Mouse (Mus musculus) kidney, embryonic 15.5 days (tissue): ENCODE measurements at regions not wholly inside any gene's neighbourhood (a gene's known extent, or its start where the extent isn't known, plus 50 kb on each side); places are given as distances from the start of the nearest gene placed in this dataset.

Experiments used
- ATAC-seq: fragments of 200-750 bp; cut with Nextera tagmentation; replicated peaks from 2 replicates; pipeline ENCODE4 v1.8.0; 2017; ENCODE audit warnings: moderate TSS enrichment; ENCODE audit not compliant: low FRiP score
- H3K27ac ChIP-seq: fragments of 300-500 bp; sonication (generic); 2 replicates; pipeline ENCODE4 v1.5.1; 2015; ENCODE audit warnings: mild to moderate bottlenecking, inconsistent platforms
- H3K27me3 ChIP-seq: fragments of 300-500 bp; sonication (generic); 2 replicates; pipeline ENCODE4 v1.6.1; 2015; ENCODE audit warnings: inconsistent platforms
- H3K36me3 ChIP-seq: fragments of 300-500 bp; sonication (generic); 2 replicates; pipeline ENCODE4 v1.6.1; 2015; ENCODE audit warnings: inconsistent platforms
- H3K4me1 ChIP-seq: fragments of 300-500 bp; sonication (generic); 2 replicates; pipeline ENCODE4 v1.6.1; 2015; ENCODE audit warnings: inconsistent platforms
- H3K4me2 ChIP-seq: fragments of 300-500 bp; sonication (generic); 2 replicates; pipeline ENCODE4 v1.6.1; 2015; ENCODE audit warnings: moderate library complexity, mild to moderate bottlenecking, inconsistent platforms
- H3K4me3 ChIP-seq: fragments of 300-500 bp; sonication (generic); replicated peaks from 2 replicates; pipeline ENCODE4 v1.5.1; 2015; ENCODE audit warnings: mild to moderate bottlenecking, inconsistent platforms
- H3K9ac ChIP-seq: fragments of 300-500 bp; sonication (generic); 2 replicates; pipeline ENCODE4 v1.6.1; 2015; ENCODE audit warnings: mild to moderate bottlenecking, inconsistent platforms
- H3K9me3 ChIP-seq: fragments of 300-500 bp; sonication (generic); replicated peaks from 2 replicates; pipeline ENCODE4 v1.6.1; 2016; ENCODE audit warnings: inconsistent platforms
- WGBS: fragments of 180-500 bp; shearing (Covaris S2); methylation state at CpG from one replicate; pipeline ENCODE4 v1.1.7; 2015; ENCODE audit warnings: mixed read lengths; 5-methylcytosine and 5-hydroxymethylcytosine counted together

- no peak overlapping the region for H3K4me2 ChIP-seq
- no peak overlapping the region for H3K27ac ChIP-seq
- H3K9me3 ChIP-seq, result no peaks in the 10 kb centered on the region
- H3K27me3 ChIP-seq, result no peaks in the 10 kb centered on the region
- no peak overlapping the region for H3K9ac ChIP-seq
- 85% methylated on average over 3 of the region's 3 CpGs for WGBS
- no peak overlapping the region for H3K4me3 ChIP-seq
- no peaks in the 10 kb centered on the region for H3K36me3 ChIP-seq
- ATAC-seq, result no peak
- H3K4me1 ChIP-seq, result peaks cover 4% of the 10 kb centered on the region; the same call in 1 of the 2 replicates
These were observed 54.9 kb upstream of the Nek6 start for GRCm38 (mm10) chr2:38456571-38456970.

- WGBS, result 83% methylated on average over 2 of the region's 2 CpGs
- H3K27ac ChIP-seq, result no peak overlapping the region
- no peak overlapping the region for H3K9ac ChIP-seq
- H3K4me2 ChIP-seq, result no peak overlapping the region
- no peaks in the 10 kb centered on the region for H3K36me3 ChIP-seq
- peaks cover 4% of the 10 kb centered on the region; the same call in 1 of the 2 replicates for H3K4me1 ChIP-seq
- ATAC-seq, result no peak
- no peak overlapping the region for H3K4me3 ChIP-seq
- no peaks in the 10 kb centered on the region for H3K9me3 ChIP-seq
- H3K27me3 ChIP-seq, result no peaks in the 10 kb centered on the region
These were observed 51.1 kb upstream of the Nek6 start for GRCm38 (mm10) chr2:38460367-38460766.

- 47% methylated on average over 6 of the region's 6 CpGs for WGBS
- H3K27me3 ChIP-seq, result no peaks in the 10 kb centered on the region
- ATAC-seq, result no peak
- H3K9me3 ChIP-seq, result no peaks in the 10 kb centered on the region
- no peak overlapping the region for H3K27ac ChIP-seq
- H3K4me1 ChIP-seq, result peaks cover 4% of the 10 kb centered on the region; the same call in 1 of the 2 replicates
- H3K9ac ChIP-seq, result no peak overlapping the region
- no peak overlapping the region for H3K4me2 ChIP-seq
- H3K4me3 ChIP-seq, result no peak overlapping the region
- H3K36me3 ChIP-seq, result no peaks in the 10 kb centered on the region
These were observed 50.5 kb upstream of the Nek6 start for GRCm38 (mm10) chr2:38460825-38461540.
